Mouse (Mus musculus) heart, postnatal 0 days (tissue): Measurements from ENCODE around the gene Rora. TPM values are rescaled to one million over a fixed set of nuclear protein-coding genes. Genes with fewer than 3 reads are reported as not detected.
A peak's percentile ranks its signal among the peaks of the same experiment; 100 is the strongest.

ENCODE experiments used
- ATAC-seq: fragments of 200-750 bp; cut with Nextera tagmentation; 2 replicates; pipeline ENCODE4 v1.8.0; 2017; ENCODE audit warnings: low read depth, moderate number of reproducible peaks, moderate library complexity; ENCODE audit not compliant: insufficient read depth
- DNase-seq: peaks from one replicate; pipeline ENCODE4 v3.0.0-alpha.2; 2016; ENCODE audit warnings: low spot score
- H3K27ac ChIP-seq: fragments of 300-500 bp; sonication (generic); 2 replicates; pipeline ENCODE4 v1.5.1; 2014; ENCODE audit warnings: low read depth, mild to moderate bottlenecking
- H3K27me3 ChIP-seq: fragments of 300-500 bp; sonication (generic); 2 replicates; pipeline ENCODE4 v1.6.1; 2014; ENCODE audit warnings: low read length, mixed read lengths; ENCODE audit not compliant: control insufficient read depth, insufficient read depth
- H3K36me3 ChIP-seq: fragments of 300-500 bp; sonication (generic); replicated peaks from 2 replicates; pipeline ENCODE4 v1.6.1; 2014; ENCODE audit warnings: low read length, mixed read lengths; ENCODE audit not compliant: control insufficient read depth, insufficient read depth
- H3K4me1 ChIP-seq: fragments of 300-500 bp; sonication (generic); 2 replicates; pipeline ENCODE4 v1.6.1; 2014; ENCODE audit warnings: antibody characterized with exemption; ENCODE audit not compliant: control insufficient read depth, insufficient read depth
- H3K4me2 ChIP-seq: fragments of 300-500 bp; sonication (generic); 2 replicates; pipeline ENCODE4 v1.6.1; 2014; ENCODE audit warnings: low read depth, mild to moderate bottlenecking, low read length, moderate library complexity
- H3K4me3 ChIP-seq: fragments of 300-500 bp; sonication (generic); 2 replicates; pipeline ENCODE4 v1.5.1; 2014; ENCODE audit warnings: low read depth, low read length
- H3K9ac ChIP-seq: fragments of 300-500 bp; sonication (generic); replicated peaks from 2 replicates; pipeline ENCODE4 v1.6.1; 2014; ENCODE audit warnings: low read depth, low read length, mixed read lengths
- H3K9me3 ChIP-seq: fragments of 300-500 bp; sonication (generic); replicated peaks from 2 replicates; pipeline ENCODE4 v1.6.1; 2016; ENCODE audit warnings: low read length; ENCODE audit not compliant: control insufficient read depth
- CTCF ChIP-seq: IDR thresholded peaks from 2 replicates; pipeline ENCODE4 v1.5.1; 2016; ENCODE audit warnings: antibody characterized with exemption, control low read depth, low read depth
- EP300 ChIP-seq: IDR thresholded peaks from 2 replicates; pipeline ENCODE4 v1.6.1; 2016; ENCODE audit warnings: antibody characterized with exemption, low read depth
- WGBS: fragments of 180-500 bp; shearing (Covaris S2); extraction: QIAGEN DNeasy Blood & Tissue Kit; methylation state at CpG from one replicate; pipeline ENCODE4 v1.1.7; 2014; 5-methylcytosine and 5-hydroxymethylcytosine counted together
- polyA plus RNA-seq: library from polyadenylated mRNA; unstranded; fragments of >200 nt; fragmentation: Nextera tagmentation; extraction: Ambion mirVana; gene quantifications from 2 replicates; pipeline ENCODE4 v1.2.1, GENCODE M21; 2015
- total RNA-seq: library from RNA; depleted of rRNA; stranded (reverse); fragments of >200 nt; gene quantifications from 2 replicates; pipeline ENCODE4 v1.2.3, GENCODE M21; 2014; ENCODE audit warnings: low replicate concordance

Rora gene
- total and polyA plus RNA-seq, 2 experiments from 2014 or later, result 7.9 to 9.8 TPM

DNA sequence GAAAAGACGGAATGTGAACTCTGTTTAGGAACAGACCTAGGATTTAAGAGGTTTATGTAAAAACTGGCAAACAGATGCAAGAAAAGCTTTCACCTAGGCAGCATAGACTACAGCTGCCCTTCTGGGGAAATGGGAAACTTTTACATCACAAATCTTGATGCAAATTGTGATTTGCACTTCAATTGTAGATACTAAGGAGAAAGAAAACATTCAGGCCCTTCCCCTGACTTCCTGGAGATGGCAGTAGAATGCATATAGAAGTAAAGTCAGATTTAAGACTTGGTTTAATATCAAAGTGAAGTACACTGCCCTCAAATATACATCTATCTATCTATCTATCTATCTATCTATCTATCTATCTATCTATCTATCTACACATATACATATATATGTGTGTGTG is 765.9 kb downstream of the Rora start:
- Histone ChIP-seq H3K27ac (no peak overlapping the region), H3K36me3 (peaks cover 55% of the 10 kb centered on the region), H3K4me1 (no peaks in the 10 kb centered on the region), H3K27me3 (no peaks in the 10 kb centered on the region), H3K9me3 (no peaks in the 10 kb centered on the region), H3K9ac (no peak overlapping the region), H3K4me2 (no peak overlapping the region), H3K4me3 (no peak overlapping the region)
- ATAC-seq (no peak), DNase-seq (peak; percentile 36)
- TF ChIP-seq CTCF (peak; percentile 63), EP300 (no peak)
- 98% methylated on average over 1 of the region's 1 CpGs for WGBS

DNA sequence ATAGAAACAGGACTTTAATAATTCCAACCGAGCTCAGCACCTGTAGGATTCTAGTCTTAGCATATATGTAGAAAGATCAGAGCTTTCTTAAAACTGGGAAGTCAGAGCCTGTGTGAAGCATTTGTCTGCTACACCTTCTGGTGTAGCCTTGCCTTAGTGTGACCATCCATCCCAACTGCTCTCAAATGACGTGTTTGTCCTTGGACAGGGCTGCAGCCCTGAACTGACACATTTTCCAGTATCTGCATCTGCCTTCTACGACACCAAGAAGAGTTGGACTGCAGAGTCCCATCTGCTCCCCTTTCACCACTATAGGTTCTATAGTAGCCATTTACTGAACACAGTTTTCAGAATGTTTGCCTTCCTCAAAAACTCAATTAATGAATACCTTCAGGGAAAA is 776.9 kb downstream of the Rora start:
- Histone ChIP-seq H3K9me3 (no peaks in the 10 kb centered on the region), H3K36me3 (peaks cover 49% of the 10 kb centered on the region), H3K4me2 (no peak overlapping the region), H3K9ac (no peak overlapping the region), H3K4me1 (no peaks in the 10 kb centered on the region), H3K27me3 (no peaks in the 10 kb centered on the region), H3K4me3 (no peak overlapping the region), H3K27ac (no peak overlapping the region)
- TF ChIP-seq EP300 (no peak), CTCF (no peak)
- DNase-seq (no peak), ATAC-seq (no peak)
- WGBS, result 82% methylated on average over 3 of the region's 3 CpGs

DNA sequence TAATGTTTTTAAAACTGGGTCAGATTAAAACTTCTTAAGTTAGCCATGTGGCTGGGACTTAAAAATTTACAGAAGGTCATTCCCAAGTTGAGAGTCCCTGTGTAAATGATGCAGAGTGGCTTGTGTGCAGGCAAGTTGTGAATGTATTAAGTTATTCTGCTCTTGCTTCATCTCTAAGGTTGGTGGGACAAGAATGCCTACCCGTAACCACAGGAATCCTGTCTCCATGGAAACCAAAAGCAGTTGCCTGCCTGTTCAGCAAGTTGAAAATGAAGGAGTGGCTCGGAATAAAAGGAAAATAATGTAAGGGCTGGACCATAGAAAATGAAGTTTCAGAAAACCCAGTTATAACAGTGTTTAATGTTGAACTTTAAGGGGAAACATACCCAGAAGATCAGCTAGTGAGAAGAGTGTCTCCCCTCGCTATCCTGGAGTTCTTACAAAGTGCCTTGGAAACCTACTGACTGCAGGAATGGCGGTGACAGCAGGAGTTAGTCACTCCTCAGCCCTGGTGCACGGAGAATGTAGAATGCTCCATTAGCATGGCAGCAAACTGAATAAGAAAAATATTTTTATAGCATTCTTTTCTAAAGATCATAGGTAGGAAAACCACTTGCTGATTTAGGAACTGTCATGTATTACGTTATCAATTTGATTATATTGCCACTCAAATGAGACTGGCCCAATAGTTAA is 778.4 kb downstream of the Rora start:
- Histone ChIP-seq H3K4me3 (no peak overlapping the region), H3K36me3 (peaks cover 37% of the 10 kb centered on the region), H3K4me1 (no peaks in the 10 kb centered on the region), H3K9ac (no peak overlapping the region), H3K27ac (no peak overlapping the region), H3K9me3 (no peaks in the 10 kb centered on the region), H3K4me2 (no peak overlapping the region), H3K27me3 (no peaks in the 10 kb centered on the region)
- DNase-seq (no peak), ATAC-seq (no peak)
- no peak for TF ChIP-seq EP300
- TF ChIP-seq CTCF, result no peak
- 42% methylated on average over 6 of the region's 6 CpGs for WGBS

DNA sequence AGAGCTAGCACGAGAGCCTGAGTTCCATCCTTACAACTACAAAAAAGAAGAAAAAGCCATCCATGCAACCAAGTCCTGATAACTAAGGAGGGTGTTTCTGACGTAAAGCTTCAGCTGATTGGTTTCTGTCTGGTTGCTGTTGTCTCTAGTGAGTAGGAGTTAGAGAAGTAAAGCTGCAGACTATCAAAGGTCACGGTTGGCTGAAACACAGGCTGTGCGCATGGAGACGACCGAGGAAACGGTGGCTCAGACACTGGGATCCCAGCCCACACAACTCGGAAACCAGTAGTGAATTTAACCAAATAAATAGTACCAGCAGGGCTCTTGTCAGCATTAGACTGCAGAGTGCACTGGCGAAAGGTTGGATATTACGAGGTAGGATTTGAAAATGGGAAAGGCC is 781.6 kb downstream of the Rora start:
- no peaks in the 10 kb centered on the region for H3K27me3 ChIP-seq
- no peak for TF ChIP-seq CTCF
- TF ChIP-seq EP300, result no peak
- ATAC-seq, result no peak
- H3K4me2 ChIP-seq, result no peak overlapping the region
- no peaks in the 10 kb centered on the region for H3K4me1 ChIP-seq
- H3K36me3 ChIP-seq, result peaks cover 18% of the 10 kb centered on the region
- H3K9me3 ChIP-seq, result no peaks in the 10 kb centered on the region
- H3K27ac ChIP-seq, result no peak overlapping the region
- DNase-seq, result no peak
- 76% methylated on average over 10 of the region's 10 CpGs for WGBS
- H3K4me3 ChIP-seq, result no peak overlapping the region
- no peak overlapping the region for H3K9ac ChIP-seq

DNA sequence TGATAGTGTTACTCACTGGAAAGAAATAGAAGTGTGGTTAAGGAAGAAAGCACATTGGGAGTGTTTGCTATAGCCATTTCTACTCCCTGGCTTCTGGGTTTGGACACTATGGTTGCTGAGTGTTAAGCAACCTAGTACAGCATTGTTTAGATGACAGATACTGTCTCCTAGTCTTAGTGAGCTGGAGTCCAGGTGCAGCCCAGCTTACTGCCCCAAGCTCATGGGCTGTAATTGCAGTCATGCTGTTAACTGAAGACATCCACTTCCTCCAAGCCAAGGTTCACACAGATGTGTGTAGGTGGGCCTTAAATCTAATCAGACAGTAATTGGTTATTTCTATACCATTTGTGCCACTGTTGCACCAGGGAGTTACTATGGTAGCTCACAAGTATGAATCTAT is 782.1 kb downstream of the Rora start:
- no peak for ATAC-seq
- H3K4me1 ChIP-seq, result no peaks in the 10 kb centered on the region
- no peak overlapping the region for H3K9ac ChIP-seq
- TF ChIP-seq EP300 (no peak), CTCF (no peak)
- H3K9me3 ChIP-seq, result no peaks in the 10 kb centered on the region
- no peak overlapping the region for H3K4me3 ChIP-seq
- no peak overlapping the region for H3K4me2 ChIP-seq
- no peak overlapping the region for H3K27ac ChIP-seq
- no peak for DNase-seq
- H3K36me3 ChIP-seq, result peaks cover 13% of the 10 kb centered on the region
- no peaks in the 10 kb centered on the region for H3K27me3 ChIP-seq
